Mouse (Mus musculus) C2C12 (cell line): ENCODE measurements at regions not wholly inside any gene's neighbourhood (a gene's known extent, or its start where the extent isn't known, plus 50 kb on each side); places are given as distances from the start of the nearest gene placed in this dataset.

ENCODE experiments used
- CEBPB ChIP-seq: IDR thresholded peaks from one replicate; pipeline ENCODE4 v1.6.1; 2011; ENCODE audit warnings: low read depth, mild to moderate bottlenecking, control low read depth, moderate library complexity
- CTCF ChIP-seq: IDR thresholded peaks from one replicate; pipeline ENCODE4 v1.5.1; 2011; ENCODE audit not compliant: control insufficient read depth, insufficient read depth, insufficient read length
- FOSL1 ChIP-seq: IDR thresholded peaks from one replicate; pipeline ENCODE4 v1.8.0; 2011; ENCODE audit warnings: mild to moderate bottlenecking, low read length; ENCODE audit not compliant: poor library complexity, insufficient read depth, severe bottlenecking
- MAX ChIP-seq: IDR thresholded peaks from one replicate; pipeline ENCODE4 v1.6.1; 2011; ENCODE audit warnings: mild to moderate bottlenecking, control low read depth
- MYOD1 ChIP-seq: IDR thresholded peaks from one replicate; pipeline ENCODE4 v1.6.1; 2011; ENCODE audit warnings: low read depth; ENCODE audit not compliant: control insufficient read depth, insufficient read length
- MYOG ChIP-seq: IDR thresholded peaks from one replicate; pipeline ENCODE4 v1.6.1; 2011; ENCODE audit not compliant: control insufficient read depth, insufficient read length; ENCODE audit errors: extremely low read depth
- USF1 ChIP-seq: IDR thresholded peaks from one replicate; pipeline ENCODE4 v1.6.1; 2011; ENCODE audit warnings: low read depth, mild to moderate bottlenecking, control low read depth, moderate library complexity

- TF ChIP-seq CEBPB = no peak
- TF ChIP-seq CTCF = no peak
- no peak for TF ChIP-seq FOSL1
- no peak for TF ChIP-seq MYOG
- TF ChIP-seq MAX = no peak
- TF ChIP-seq USF1 = no peak
- TF ChIP-seq MYOD1 = no peak
These were observed 57.4 kb upstream of the Clint1 start for GRCm38 (mm10) chr11:45794361-45794981.
